8 mouse cellular contexts compared by ENCODE assay signal in the genomic region with DNA sequence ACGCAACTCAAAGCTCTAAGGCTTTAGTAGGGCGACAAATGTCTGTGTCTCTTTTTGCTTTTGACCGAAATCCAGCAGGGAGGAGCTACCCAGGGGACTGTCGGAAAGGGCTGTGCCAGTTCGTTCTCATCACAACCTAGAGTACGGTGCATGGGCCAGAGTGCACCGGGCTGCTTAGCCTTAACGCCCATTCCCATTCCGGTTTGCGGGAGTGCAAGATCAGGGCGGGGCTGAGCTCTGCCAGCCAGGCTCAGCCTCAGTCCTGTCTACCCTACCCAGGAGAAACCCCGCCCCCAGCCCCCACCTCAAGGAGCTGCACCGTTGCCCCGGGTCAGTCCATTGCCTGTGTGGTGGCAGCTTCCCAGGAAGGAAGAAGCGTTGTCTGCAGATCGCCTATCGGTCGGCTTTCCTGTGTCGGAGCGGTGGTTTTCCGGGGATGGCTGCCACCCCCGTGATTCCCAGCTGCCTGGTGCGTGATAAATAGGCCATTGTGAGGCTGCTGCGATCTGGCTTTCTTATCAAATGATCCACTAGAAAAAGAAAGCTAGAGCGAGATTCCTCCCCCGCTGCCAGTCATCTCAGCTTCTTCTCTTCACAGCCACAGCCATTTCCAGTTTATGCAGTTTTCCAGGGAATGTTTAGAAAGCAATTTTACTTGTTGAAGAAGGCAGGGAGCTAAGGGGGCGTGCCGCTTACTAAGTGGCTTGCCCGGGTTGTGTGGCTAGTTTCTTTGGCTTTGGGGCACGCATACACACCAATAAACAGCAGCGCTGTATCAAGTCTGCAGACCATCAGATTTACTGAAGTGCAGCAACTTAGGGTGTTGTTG.
DNase-seq lines count a peak whose midpoint lies in the region; ATAC-seq and TF ChIP-seq lines count a peak whose summit lies in the region.

No protein-coding gene starts in this region.

- no peaks in the 10 kb centered on the region for H3K9me3 ChIP-seq in hindbrain, embryonic 11.5 days (ENCODE audit: control insufficient read depth, low read length)
- H3K9me3 ChIP-seq in lung, postnatal 0 days (ENCODE audit: low read length), result no peaks in the 10 kb centered on the region

- H3K27ac ChIP-seq in hindbrain, embryonic 11.5 days (ENCODE audit: low read depth, low read length), result peak overlapping the region; percentile 75
- H3K27ac ChIP-seq in lung, postnatal 0 days (ENCODE audit: low read length), result peak overlapping the region; percentile 79

- peak; percentile 0; the same call in 1 of the 2 replicates for TF ChIP-seq EP300 in lung, postnatal 0 days (IDR thresholded peaks at IDR 0.05)

- peak; percentile 92 for ATAC-seq in hindbrain, embryonic 11.5 days (ENCODE audit: low FRiP score)
- peak; percentile 88 for ATAC-seq in lung, postnatal 0 days

- H3K9ac ChIP-seq in hindbrain, embryonic 11.5 days (ENCODE audit: low read depth, low read length), result peak overlapping the region; percentile 60
- peak overlapping the region; percentile 19; the same call in 1 of the 2 replicates for H3K9ac ChIP-seq in lung, postnatal 0 days (replicated peaks; ENCODE audit: low read depth)

- H3K4me3 ChIP-seq in hindbrain, embryonic 11.5 days (ENCODE audit: low read depth, low read length), result peak overlapping the region; percentile 41
- H3K4me3 ChIP-seq in lung, postnatal 0 days (ENCODE audit: low read depth, low read length), result peak overlapping the region; percentile 46

- no peaks in the 10 kb centered on the region for H3K36me3 ChIP-seq in hindbrain, embryonic 11.5 days (ENCODE audit: control insufficient read depth, insufficient read depth, low read length)
- H3K36me3 ChIP-seq in lung, postnatal 0 days (ENCODE audit: insufficient read depth, low read length), result no peaks in the 10 kb centered on the region

- WGBS in hindbrain, embryonic 11.5 days, result 3% methylated on average over 31 of the region's 31 CpGs
- 1% methylated on average over 31 of the region's 31 CpGs for WGBS in lung, postnatal 0 days

- peak; percentile 6 for DNase-seq in T-cell, adult 2 months (ENCODE audit: low spot score)
- peak; percentile 52 for DNase-seq in cerebellum, adult 9-11 months
- peak; percentile 45 for DNase-seq in forelimb bud, embryonic 11.5 days (ENCODE audit: low read depth, low spot score)
- DNase-seq in hindbrain, embryonic 11.5 days (ENCODE audit: low spot score), result peak; percentile 77
- DNase-seq in layer of hippocampus, adult 9-11 months, result peak; percentile 57
- peak; percentile 82 for DNase-seq in lung, postnatal 0 days (ENCODE audit: low spot score)
- peak; percentile 24 for DNase-seq in ovary, postnatal 10 days (ENCODE audit: low spot score)
- DNase-seq in thymus, postnatal 36 days, result peak; percentile 46 to 58

- no peak for TF ChIP-seq CTCF in lung, postnatal 0 days (IDR thresholded peaks at IDR 0.05)

- no peaks in the 10 kb centered on the region; the same call in 1 of the 2 replicates for H3K4me1 ChIP-seq in hindbrain, embryonic 11.5 days (replicated peaks; ENCODE audit: control insufficient read depth, insufficient read depth, low read length)
- no peaks in the 10 kb centered on the region; the same call in none of the 2 replicates for H3K4me1 ChIP-seq in lung, postnatal 0 days (ENCODE audit: insufficient read depth, low read depth, low read length)

- peak overlapping the region; percentile 75 for H3K4me2 ChIP-seq in hindbrain, embryonic 11.5 days (replicated peaks; ENCODE audit: low read depth, low read length)
- H3K4me2 ChIP-seq in lung, postnatal 0 days (replicated peaks; ENCODE audit: low read depth, low read length), result peak overlapping the region; percentile 86

- no peaks in the 10 kb centered on the region for H3K27me3 ChIP-seq in hindbrain, embryonic 11.5 days (ENCODE audit: control insufficient read depth, insufficient read depth, low read length)
- no peaks in the 10 kb centered on the region for H3K27me3 ChIP-seq in lung, postnatal 0 days (replicated peaks; ENCODE audit: insufficient read depth, low read length)

Comparison
In these comparisons a context has a peak if more than half of its experiments do, and no peak if none do; other contexts are left out.
1. Peak in every context shown above with its lines: DNase-seq, ATAC-seq, H3K4me3 ChIP-seq and H3K27ac ChIP-seq.
2. DNase-seq: peak in every context shown above with its lines; median percentile 82 in lung, postnatal 0 days; 77 in hindbrain, embryonic 11.5 days; 57 in layer of hippocampus, adult 9-11 months; 52 in cerebellum, adult 9-11 months; 52 in thymus, postnatal 36 days; 45 in forelimb bud, embryonic 11.5 days; 24 in ovary, postnatal 10 days; 6 in T-cell, adult 2 months.